Mouse (Mus musculus): ENCODE results near the gene Ap1g1. TPM values are rescaled to one million over a fixed set of nuclear protein-coding genes. Genes with fewer than 3 reads are reported as not detected.
"Not testable (repeated sequence)": the region's sequence is repeated elsewhere in the genome, so short reads cannot be mapped to it uniquely, and the experiment has no call there.

Ap1g1 gene
- polyA plus RNA-seq, 1 experiment from 2014 or later = 31.3 TPM

- no peaks in the 10 kb centered on the region for H3K4me1 ChIP-seq (ENCODE audit: control insufficient read depth, insufficient read depth, low read length)
- no peak overlapping the region for H3K9ac ChIP-seq (ENCODE audit: low read depth, low read length)
- ATAC-seq = no peak
- peaks cover 3% of the 10 kb centered on the region; the same call in 1 of the 2 replicates for H3K9me3 ChIP-seq (ENCODE audit: control insufficient read depth, low read length)
- WGBS = 87% methylated on average over 20 of the region's 20 CpGs
- no peaks in the 10 kb centered on the region for H3K36me3 ChIP-seq (ENCODE audit: control insufficient read depth, insufficient read depth, low read length)
- H3K4me3 ChIP-seq (ENCODE audit: low read length) = no peak overlapping the region
- H3K27ac ChIP-seq (ENCODE audit: low read length) = no peak overlapping the region
- H3K4me2 ChIP-seq (ENCODE audit: low read depth, low read length) = no peak overlapping the region
- no peaks in the 10 kb centered on the region for H3K27me3 ChIP-seq (replicated peaks; ENCODE audit: control insufficient read depth, insufficient read depth, low read length)
Measured at GRCm38 (mm10) chr8:109751731-109752485, 26.4 kb upstream of the Ap1g1 start.

DNA sequence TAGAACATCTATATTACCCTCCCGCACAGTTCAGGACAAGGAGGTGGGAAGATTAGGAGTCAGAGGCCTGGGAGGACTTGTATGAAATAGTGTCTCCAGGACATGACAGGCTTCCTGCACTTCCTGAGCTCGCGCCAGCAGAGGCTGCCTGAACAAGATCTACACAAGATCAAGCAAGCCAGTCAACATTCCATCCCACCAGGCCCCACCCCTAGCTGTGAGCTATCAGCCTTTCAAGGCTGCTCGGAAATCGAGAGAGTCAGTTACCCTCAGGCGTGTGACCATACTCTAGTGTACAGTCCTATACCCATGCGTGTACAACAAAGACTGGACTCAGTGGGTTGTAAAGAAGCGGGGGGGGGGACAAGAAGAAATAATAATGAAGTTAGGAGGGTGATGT, 23.7 kb upstream of the Ap1g1 start:
- Histone ChIP-seq H3K4me2 (ENCODE audit: low read depth, low read length) (no peak overlapping the region), H3K9ac (ENCODE audit: low read depth, low read length) (no peak overlapping the region), H3K27me3 (replicated peaks; ENCODE audit: control insufficient read depth, insufficient read depth, low read length) (no peaks in the 10 kb centered on the region), H3K4me1 (ENCODE audit: control insufficient read depth, insufficient read depth, low read length) (no peaks in the 10 kb centered on the region), H3K9me3 (ENCODE audit: control insufficient read depth, low read length) (peaks cover 3% of the 10 kb centered on the region; the same call in 1 of the 2 replicates), H3K4me3 (ENCODE audit: low read length) (no peak overlapping the region), H3K36me3 (ENCODE audit: control insufficient read depth, insufficient read depth, low read length) (no peaks in the 10 kb centered on the region), H3K27ac (ENCODE audit: low read length) (no peak overlapping the region)
- WGBS = 90% methylated on average over 8 of the region's 8 CpGs
- ATAC-seq = no peak

GRCm38 (mm10) chr8:109755554-109755953, 22.8 kb upstream of the Ap1g1 start:
- H3K9me3 ChIP-seq (ENCODE audit: control insufficient read depth, low read length); H3K27me3 ChIP-seq (replicated peaks; ENCODE audit: control insufficient read depth, insufficient read depth, low read length); H3K36me3 ChIP-seq (ENCODE audit: control insufficient read depth, insufficient read depth, low read length); H3K4me2 ChIP-seq (ENCODE audit: low read depth, low read length); ATAC-seq; H3K27ac ChIP-seq (ENCODE audit: low read length); H3K4me3 ChIP-seq (ENCODE audit: low read length); H3K9ac ChIP-seq (ENCODE audit: low read depth, low read length); H3K4me1 ChIP-seq (ENCODE audit: control insufficient read depth, insufficient read depth, low read length): not testable (repeated sequence)
- 81% methylated on average over 4 of the region's 4 CpGs for WGBS

DNA sequence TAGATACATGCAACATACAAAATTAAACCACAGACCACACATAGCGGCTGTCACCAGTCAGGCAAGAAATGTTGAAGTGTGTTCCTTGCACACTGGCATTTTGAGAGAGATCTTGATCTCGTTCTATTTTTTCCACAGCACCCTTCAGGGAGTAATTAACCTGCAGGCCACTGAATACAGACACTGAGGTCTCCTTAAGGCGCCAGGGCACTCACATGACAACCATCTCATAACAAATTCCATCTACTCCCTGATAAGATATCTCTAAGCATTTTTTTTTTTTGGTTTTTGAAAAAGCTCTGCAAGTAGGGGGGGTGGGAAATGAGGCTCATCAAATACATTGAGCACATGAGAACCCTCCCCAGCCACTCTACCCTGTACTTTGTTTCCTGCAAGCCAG, 21.5 kb upstream of the Ap1g1 start:
- H3K9ac ChIP-seq (ENCODE audit: low read depth, low read length) = no peak overlapping the region
- no peaks in the 10 kb centered on the region for H3K4me1 ChIP-seq (ENCODE audit: control insufficient read depth, insufficient read depth, low read length)
- H3K36me3 ChIP-seq (ENCODE audit: control insufficient read depth, insufficient read depth, low read length) = no peaks in the 10 kb centered on the region
- no peak for ATAC-seq
- peaks cover 3% of the 10 kb centered on the region; the same call in 1 of the 2 replicates for H3K9me3 ChIP-seq (ENCODE audit: control insufficient read depth, low read length)
- no peak overlapping the region for H3K4me3 ChIP-seq (ENCODE audit: low read length)
- H3K27me3 ChIP-seq (replicated peaks; ENCODE audit: control insufficient read depth, insufficient read depth, low read length) = no peaks in the 10 kb centered on the region
- WGBS = 61% methylated on average over 3 of the region's 3 CpGs
- H3K4me2 ChIP-seq (ENCODE audit: low read depth, low read length) = no peak overlapping the region
- H3K27ac ChIP-seq (ENCODE audit: low read length) = no peak overlapping the region

DNA sequence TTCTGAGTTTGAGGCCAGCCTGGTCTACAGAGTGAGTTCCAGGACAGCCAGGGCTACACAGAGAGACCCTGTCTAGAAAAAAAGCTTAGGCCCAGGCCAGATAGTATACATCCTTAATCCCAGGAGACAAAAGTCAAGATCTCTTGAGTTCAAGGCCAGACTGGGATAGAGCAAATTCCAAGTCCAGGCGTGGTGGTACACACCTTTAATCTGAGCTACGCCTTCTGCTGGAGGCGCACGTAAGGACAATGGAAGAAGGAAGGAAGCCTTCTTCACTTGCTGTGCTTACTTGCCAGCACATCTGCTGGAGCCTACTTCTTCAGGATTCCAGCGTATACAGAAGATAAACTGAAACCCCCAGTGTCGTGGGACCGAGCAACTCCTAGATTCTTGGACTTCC, 18.9 kb upstream of the Ap1g1 start:
- no peak overlapping the region for H3K4me2 ChIP-seq (ENCODE audit: low read depth, low read length)
- no peak overlapping the region for H3K9ac ChIP-seq (ENCODE audit: low read depth, low read length)
- H3K4me3 ChIP-seq (ENCODE audit: low read length) = no peak overlapping the region
- H3K4me1 ChIP-seq (ENCODE audit: control insufficient read depth, insufficient read depth, low read length) = no peaks in the 10 kb centered on the region
- no peaks in the 10 kb centered on the region for H3K36me3 ChIP-seq (ENCODE audit: control insufficient read depth, insufficient read depth, low read length)
- whole genome bisulfite sequencing = 90% methylated on average over 7 of the region's 7 CpGs
- H3K9me3 ChIP-seq (ENCODE audit: control insufficient read depth, low read length) = peaks cover 10% of the 10 kb centered on the region
- ATAC-seq = no peak
- no peaks in the 10 kb centered on the region for H3K27me3 ChIP-seq (replicated peaks; ENCODE audit: control insufficient read depth, insufficient read depth, low read length)
- H3K27ac ChIP-seq (ENCODE audit: low read length) = no peak overlapping the region

- no peak overlapping the region for H3K4me3 ChIP-seq (ENCODE audit: low read length)
- WGBS = 52% methylated on average over 1 of the region's 1 CpGs
- ATAC-seq = no peak
Measured at GRCm38 (mm10) chr8:109760221-109760620, 18.1 kb upstream of the Ap1g1 start.

GRCm38 (mm10) chr8:109764031-109764430, 14.3 kb upstream of the Ap1g1 start:
- Histone ChIP-seq H3K36me3 (ENCODE audit: control insufficient read depth, insufficient read depth, low read length) (no peaks in the 10 kb centered on the region), H3K9me3 (ENCODE audit: control insufficient read depth, low read length) (peaks cover 7% of the 10 kb centered on the region; the same call in 1 of the 2 replicates), H3K27me3 (replicated peaks; ENCODE audit: control insufficient read depth, insufficient read depth, low read length) (no peaks in the 10 kb centered on the region), H3K9ac (ENCODE audit: low read depth, low read length) (no peak overlapping the region), H3K4me2 (ENCODE audit: low read depth, low read length) (no peak overlapping the region), H3K27ac (ENCODE audit: low read length) (no peak overlapping the region), H3K4me1 (ENCODE audit: control insufficient read depth, insufficient read depth, low read length) (no peaks in the 10 kb centered on the region), H3K4me3 (ENCODE audit: low read length) (no peak overlapping the region)
- no peak for ATAC-seq
- WGBS = 87% methylated on average over 6 of the region's 6 CpGs

More at GRCm38 (mm10) chr8:109760221-109760620, 18.1 kb upstream of the Ap1g1 start:
- H3K27ac ChIP-seq (ENCODE audit: low read length) = no peak overlapping the region
- H3K4me1 ChIP-seq (ENCODE audit: control insufficient read depth, insufficient read depth, low read length) = no peaks in the 10 kb centered on the region
- H3K4me2 ChIP-seq (ENCODE audit: low read depth, low read length) = no peak overlapping the region
- no peaks in the 10 kb centered on the region for H3K27me3 ChIP-seq (replicated peaks; ENCODE audit: control insufficient read depth, insufficient read depth, low read length)
- no peaks in the 10 kb centered on the region for H3K36me3 ChIP-seq (ENCODE audit: control insufficient read depth, insufficient read depth, low read length)
- peaks cover 7% of the 10 kb centered on the region; the same call in 1 of the 2 replicates for H3K9me3 ChIP-seq (ENCODE audit: control insufficient read depth, low read length)
- H3K9ac ChIP-seq (ENCODE audit: low read depth, low read length) = no peak overlapping the region

DNA sequence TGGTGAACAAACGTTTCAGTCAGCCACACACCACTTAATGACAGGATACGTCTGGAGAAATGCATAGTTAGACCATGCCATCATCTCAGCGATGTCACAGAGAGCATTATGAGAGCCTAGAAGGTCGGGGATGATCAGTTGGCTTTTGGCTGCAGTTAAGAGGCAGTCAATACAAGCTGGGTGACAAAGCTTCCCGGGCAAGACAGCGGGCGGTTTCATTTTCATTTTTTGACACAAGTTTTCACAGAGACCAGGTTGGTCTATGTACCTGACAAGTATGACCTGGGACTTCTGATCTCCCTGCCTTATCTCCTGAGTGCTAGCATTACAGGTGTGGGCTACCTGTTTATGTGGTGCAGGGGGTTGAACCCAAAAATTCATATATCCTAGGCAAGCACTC, 12.3 kb upstream of the Ap1g1 start:
- peaks cover 7% of the 10 kb centered on the region; the same call in 1 of the 2 replicates for H3K9me3 ChIP-seq (ENCODE audit: control insufficient read depth, low read length)
- WGBS = 71% methylated on average over 7 of the region's 7 CpGs
- no peaks in the 10 kb centered on the region for H3K27me3 ChIP-seq (replicated peaks; ENCODE audit: control insufficient read depth, insufficient read depth, low read length)
- no peak for ATAC-seq
- H3K36me3 ChIP-seq (ENCODE audit: control insufficient read depth, insufficient read depth, low read length) = no peaks in the 10 kb centered on the region
- no peaks in the 10 kb centered on the region for H3K4me1 ChIP-seq (ENCODE audit: control insufficient read depth, insufficient read depth, low read length)
- H3K9ac ChIP-seq (ENCODE audit: low read depth, low read length) = no peak overlapping the region
- H3K27ac ChIP-seq (ENCODE audit: low read length) = no peak overlapping the region
- no peak overlapping the region for H3K4me3 ChIP-seq (ENCODE audit: low read length)
- H3K4me2 ChIP-seq (ENCODE audit: low read depth, low read length) = no peak overlapping the region

- Histone ChIP-seq H3K4me2 (ENCODE audit: low read depth, low read length) (no peak overlapping the region), H3K4me1 (ENCODE audit: control insufficient read depth, insufficient read depth, low read length) (no peaks in the 10 kb centered on the region; the same call in 1 of the 2 replicates), H3K4me3 (ENCODE audit: low read length) (no peak overlapping the region), H3K9me3 (ENCODE audit: control insufficient read depth, low read length) (no peaks in the 10 kb centered on the region), H3K27me3 (replicated peaks; ENCODE audit: control insufficient read depth, insufficient read depth, low read length) (0 out of 2 replicates have a peak, but pooled peaks cover 2% of the 10 kb centered on the region), H3K27ac (ENCODE audit: low read length) (no peak overlapping the region), H3K36me3 (ENCODE audit: control insufficient read depth, insufficient read depth, low read length) (no peaks in the 10 kb centered on the region), H3K9ac (ENCODE audit: low read depth, low read length) (no peak overlapping the region)
- WGBS = 46% methylated on average over 3 of the region's 3 CpGs
- no peak for ATAC-seq
Measured at GRCm38 (mm10) chr8:109773154-109773553, 5.2 kb upstream of the Ap1g1 start.

Data from intestine, embryonic 16.5 days (tissue).